Mouse (Mus musculus) layer of hippocampus, adult 9-11 months (tissue): ENCODE data around the gene Sept9.
A peak's percentile ranks its signal among the peaks of the same experiment; 100 is the strongest.
"Not testable (repeated sequence)": the region's sequence is repeated elsewhere in the genome, so short reads cannot be mapped to it uniquely, and the experiment has no call there.

Experiments
- DNase-seq: peaks from one replicate; pipeline ENCODE4 v3.0.0; 2022

Gene Sept9

GRCm38 (mm10) chr11:117316441-117317331 lies 117.2 kb downstream of the Sept9 start:
- no peak for DNase-seq

DNA sequence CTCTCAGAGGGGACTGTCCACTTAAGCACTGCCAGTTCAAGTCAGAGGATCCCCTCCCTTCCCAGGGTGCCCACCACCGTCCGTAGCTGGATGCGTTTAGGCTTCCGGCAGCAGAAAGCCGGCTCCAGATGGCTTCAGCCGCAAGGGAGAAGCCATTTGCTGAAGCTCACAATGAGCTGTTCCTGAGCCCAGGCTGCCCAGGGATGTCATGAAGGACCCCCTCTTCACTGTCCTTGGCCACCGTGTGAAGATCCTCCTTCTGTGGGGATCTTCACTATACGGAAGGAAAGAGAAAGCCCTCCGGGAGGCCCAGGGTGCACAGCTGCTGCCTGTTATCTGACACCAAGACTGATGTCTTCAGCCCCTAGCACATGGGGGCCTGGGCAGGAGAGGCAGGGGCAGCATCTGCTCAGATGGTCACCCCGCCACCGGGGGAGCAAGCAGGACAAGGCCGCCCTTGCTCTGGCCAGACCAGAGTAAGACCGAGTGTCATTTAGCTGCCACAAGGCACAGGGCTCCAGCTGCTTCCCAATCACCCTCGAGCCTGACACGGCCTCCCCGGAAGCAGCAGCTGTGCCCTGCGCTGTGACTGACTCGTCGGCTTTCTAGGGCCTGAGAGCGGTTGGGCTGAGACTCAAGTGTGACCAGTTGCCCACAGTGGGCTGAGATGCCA lies 118.1 kb downstream of the Sept9 start:
- peak; percentile 71 for DNase-seq

DNA sequence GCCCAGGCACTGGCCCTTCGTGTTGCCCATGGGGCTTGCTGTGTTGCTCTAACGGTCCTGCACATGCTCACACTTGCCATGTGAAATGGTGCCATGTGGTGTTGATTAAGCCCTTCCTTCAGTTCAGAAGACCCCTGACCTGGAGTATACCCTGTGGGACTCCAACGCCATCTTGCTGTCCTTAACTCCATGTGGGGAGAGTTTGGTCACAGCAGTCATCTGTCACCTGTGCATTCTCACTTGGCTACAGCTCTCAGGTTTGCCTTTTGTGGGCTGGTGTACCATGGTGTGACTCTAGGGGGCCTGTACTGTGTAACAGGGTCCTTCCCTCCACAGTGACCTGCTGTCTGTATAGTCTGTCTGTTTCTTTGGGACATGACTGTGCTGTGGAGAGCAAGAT lies 118.7 kb downstream of the Sept9 start:
- no peak for DNase-seq

DNA sequence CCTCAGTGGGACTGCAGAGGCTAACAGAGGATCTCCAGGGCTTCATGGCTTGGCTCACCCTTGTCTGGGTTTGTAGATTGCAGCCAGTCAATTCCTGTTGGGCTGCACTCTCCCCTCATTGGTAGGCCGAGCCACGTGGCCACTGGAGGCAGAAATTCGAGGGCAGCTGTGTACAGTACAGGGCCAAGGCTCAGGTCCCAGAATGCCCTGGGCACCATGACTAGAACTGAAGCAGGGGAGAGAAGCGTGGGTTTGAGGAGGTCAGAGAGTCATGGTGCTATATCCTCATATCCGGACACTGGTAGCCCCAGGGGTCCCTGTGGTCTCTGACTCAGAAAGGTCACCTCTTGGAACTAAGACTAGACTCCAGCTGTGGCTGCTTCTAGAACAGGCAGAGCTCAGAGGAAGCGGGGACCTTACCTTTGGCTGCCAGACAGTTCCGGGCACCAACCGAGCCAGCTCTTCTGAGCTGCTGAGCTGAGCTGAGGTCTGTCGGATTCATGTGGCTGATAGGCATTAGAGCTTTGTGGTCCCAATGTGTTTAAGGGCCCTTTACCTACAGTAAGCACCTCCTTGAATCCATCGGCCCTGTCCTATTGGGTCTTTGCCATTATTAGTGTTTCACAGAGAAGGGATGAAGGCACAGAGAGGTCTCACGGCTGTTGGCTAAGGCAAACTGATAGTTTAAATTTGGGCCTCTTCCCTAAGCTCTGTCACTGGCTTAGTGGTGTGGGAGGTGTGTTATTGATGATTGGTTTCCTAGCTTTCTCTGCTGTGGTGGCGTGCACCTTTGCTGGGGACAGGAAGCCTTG lies 119.5 kb downstream of the Sept9 start:
- DNase-seq, result no peak

GRCm38 (mm10) chr11:117319543-117320335 lies 120.3 kb downstream of the Sept9 start:
- no peak for DNase-seq

DNA sequence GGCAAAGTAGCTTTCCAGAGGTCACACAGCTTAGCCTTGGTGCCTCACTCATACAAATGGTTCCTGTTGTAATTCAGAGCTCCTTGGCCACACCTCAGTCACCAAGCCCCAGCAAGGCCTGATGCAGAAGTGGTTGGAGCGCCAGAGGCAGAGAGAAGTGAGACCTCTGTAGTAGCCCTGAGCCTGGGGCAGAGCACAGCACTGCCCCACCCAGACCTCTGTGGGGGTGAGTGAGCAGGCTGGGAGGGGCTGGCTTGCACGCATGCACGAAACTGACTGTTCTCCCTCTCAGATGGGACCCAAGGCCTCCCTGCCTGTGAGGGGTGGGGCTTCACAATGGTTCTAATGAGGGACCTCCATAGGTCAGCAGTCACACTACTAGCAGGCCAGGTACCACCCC lies 121.0 kb downstream of the Sept9 start:
- DNase-seq, result no peak

- DNase-seq, result no peak
Measured at GRCm38 (mm10) chr11:117321311-117321971, 122.0 kb downstream of the Sept9 start.

GRCm38 (mm10) chr11:117322311-117322710 lies 122.8 kb downstream of the Sept9 start:
- no peak for DNase-seq

DNA sequence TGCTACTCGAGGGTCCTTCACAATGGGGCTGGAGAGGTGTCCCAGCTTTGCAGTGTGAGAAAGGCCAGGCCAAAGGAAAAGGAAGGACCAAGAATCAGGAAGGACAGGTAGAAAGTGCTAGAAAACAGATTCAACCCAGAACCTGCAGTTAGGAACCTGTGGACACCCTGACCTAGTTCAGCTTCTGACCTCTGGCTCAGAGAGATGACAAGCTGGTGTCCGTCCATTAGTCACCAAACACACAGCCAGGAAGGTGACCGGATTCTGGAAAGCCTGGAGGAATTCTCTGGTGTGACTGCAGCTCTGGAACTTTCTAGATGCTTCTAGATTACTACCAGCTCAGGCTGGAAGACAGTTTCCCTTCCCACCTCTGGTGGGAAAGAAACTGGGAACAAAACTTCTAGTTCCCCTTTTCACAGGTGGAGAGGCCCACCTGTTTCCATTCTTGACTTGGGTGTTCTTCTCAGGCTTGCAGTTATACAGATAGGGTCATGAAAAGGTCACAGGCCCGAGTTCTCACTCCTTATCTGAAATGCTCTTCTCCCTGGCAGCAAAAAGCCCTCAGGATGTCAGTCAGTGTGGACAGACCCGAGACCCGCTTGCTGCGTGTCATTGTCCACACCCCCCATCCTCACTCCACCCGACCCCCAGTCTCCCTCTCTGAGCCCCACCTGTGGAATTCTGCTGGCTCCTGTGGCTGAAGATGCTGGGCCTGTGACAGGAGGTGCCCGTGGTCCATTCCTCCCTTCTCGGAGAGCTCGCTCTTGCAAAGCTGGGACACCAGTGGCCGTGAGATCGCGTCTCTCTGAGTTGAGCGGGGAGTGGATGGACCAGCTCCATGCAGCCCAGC lies 123.5 kb downstream of the Sept9 start:
- DNase-seq, result no peak

- no peak for DNase-seq
Measured at GRCm38 (mm10) chr11:117323976-117324574, 124.6 kb downstream of the Sept9 start.

DNA sequence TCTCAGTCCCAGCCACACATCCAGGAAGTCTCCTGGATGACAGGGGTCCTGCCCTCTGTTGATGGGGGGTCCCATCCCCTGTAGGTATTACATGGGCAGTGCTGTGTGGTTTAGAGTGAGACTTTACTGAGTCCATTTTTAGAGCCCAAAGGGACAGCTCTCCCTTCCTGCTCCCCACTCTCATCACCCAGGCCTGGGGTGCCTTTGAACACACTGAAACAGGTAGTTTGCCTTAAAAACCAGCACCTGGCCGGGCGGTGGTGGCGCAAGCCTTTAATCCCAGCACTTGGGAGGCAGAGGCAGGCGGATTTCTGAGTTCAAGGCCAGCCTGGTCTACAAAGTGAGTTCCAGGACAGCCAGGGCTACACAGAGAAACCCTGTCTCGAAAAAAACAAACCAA lies 125.3 kb downstream of the Sept9 start:
- DNase-seq, result not testable (repeated sequence)

GRCm38 (mm10) chr11:117325131-117325467 lies 125.6 kb downstream of the Sept9 start:
- DNase-seq, result no peak

GRCm38 (mm10) chr11:117325468-117326139 lies 126.1 kb downstream of the Sept9 start:
- DNase-seq, result no peak

GRCm38 (mm10) chr11:117326140-117326725 lies 126.8 kb downstream of the Sept9 start:
- DNase-seq, result no peak

DNA sequence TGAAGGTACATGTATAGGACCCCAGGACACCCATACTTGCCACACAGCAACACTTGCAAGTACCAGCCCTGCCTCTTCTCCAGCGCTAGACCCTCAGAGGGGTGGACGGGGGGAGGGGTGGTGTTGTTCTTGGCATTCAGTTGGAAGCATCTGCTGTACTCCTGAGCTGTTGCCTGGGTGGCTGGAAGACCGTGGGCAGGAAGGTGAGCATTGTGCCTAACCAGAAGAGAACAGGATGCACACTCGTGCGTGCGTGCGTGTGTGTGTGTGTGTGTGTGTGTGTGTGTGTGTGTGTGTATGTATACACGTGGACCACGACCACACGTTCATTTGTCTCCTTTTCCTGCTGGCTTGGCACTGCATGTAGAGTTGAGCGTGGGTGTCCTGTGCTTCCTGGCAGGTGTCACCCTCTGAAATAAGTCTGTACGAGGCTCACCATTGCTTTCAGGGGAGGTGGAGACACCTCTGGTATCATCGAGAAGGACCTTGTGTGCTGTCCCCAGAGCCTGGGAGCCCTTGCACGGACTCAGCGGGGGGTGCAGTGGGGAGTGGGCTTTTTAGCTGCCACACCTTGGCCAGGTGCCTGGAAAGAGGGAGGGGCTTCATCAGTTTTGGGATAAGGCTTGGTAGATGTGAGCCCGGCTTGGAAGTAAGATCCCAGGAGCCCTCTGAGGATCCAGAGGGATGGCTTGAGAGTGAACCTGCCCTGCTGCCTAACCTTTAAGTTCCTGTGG lies 127.6 kb downstream of the Sept9 start:
- peak; percentile 74 for DNase-seq

DNA sequence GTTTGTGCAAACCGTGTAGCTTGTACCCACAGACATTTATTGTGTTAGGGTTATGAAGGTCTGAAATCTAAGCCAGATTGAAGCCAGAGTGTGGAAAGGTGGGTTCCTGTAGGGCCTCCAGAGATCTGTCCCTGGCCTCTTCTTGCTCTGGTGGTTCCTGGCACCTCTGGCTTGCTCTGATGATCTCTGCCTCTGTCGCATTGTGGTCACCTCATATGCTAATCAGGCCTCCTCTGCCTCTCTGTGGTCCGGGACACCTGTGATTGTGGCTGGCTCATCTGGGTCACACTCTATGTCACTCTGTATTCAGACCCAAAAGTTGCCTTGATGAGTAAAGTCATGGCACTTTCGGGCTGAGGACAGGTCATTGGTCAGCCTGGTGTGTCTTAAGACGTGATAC lies 128.2 kb downstream of the Sept9 start:
- DNase-seq, result no peak

GRCm38 (mm10) chr11:117330076-117330950 lies 130.9 kb downstream of the Sept9 start:
- peak; percentile 80 for DNase-seq

DNA sequence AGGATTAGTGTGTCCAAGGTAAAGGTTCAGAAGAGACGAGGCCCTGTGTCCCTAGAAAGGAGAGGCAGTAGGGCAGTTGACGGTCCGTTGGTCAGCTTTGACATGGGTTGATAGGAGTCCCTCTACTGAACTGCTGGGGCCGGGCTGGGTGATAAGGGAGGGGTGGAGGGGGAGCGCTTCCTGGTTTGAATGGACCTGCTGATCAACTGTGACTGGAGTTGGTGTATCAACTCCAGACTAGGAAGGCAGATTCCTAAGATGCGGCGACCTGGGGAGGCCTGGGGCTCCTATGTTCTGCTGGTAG lies 131.4 kb downstream of the Sept9 start:
- DNase-seq, result no peak
